Mouse (Mus musculus) cerebral cortex, adult 2 months (tissue): ENCODE results near the gene Csl.

Source experiments
- WGBS: fragments of 180-500 bp; shearing (Covaris S2); methylation state at CpG from one replicate; pipeline ENCODE4 v1.1.7; 2018; 5-methylcytosine and 5-hydroxymethylcytosine counted together

The Csl gene

GRCm38 (mm10) chr10:99759558-99759957, at the start of gene Csl:
Csl (minus strand) TSS chr10:99759658.
- 93% methylated on average over 9 of the region's 9 CpGs for WGBS

GRCm38 (mm10) chr10:99789418-99789817, 30.0 kb upstream of the Csl start:
- 89% methylated on average over 2 of the region's 2 CpGs for WGBS

- 57% methylated on average over 12 of the region's 12 CpGs for WGBS
Observed at GRCm38 (mm10) chr10:99774228-99775120, 15.0 kb upstream of the Csl start.

DNA sequence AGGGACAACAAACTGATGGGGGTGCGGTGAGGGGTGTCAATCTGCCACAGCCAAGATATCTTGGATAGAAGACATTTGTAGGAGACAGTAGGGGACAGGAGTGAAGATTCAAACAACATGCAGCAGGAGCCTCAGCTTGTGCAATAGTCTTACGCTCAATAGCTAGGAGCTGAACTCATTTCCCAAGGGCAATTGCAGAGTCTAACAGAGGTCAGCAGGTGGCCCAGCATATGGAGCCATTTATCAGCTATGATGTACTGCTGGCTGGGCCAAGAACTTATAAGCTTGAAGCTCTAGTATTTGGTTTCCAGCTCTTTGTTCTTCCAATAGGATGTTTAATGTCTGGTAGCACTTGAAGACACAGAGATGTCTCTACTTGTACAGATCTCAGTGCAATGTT, 9.3 kb downstream of the Csl start:
- WGBS, result 95% methylated on average over 2 of the region's 2 CpGs

DNA sequence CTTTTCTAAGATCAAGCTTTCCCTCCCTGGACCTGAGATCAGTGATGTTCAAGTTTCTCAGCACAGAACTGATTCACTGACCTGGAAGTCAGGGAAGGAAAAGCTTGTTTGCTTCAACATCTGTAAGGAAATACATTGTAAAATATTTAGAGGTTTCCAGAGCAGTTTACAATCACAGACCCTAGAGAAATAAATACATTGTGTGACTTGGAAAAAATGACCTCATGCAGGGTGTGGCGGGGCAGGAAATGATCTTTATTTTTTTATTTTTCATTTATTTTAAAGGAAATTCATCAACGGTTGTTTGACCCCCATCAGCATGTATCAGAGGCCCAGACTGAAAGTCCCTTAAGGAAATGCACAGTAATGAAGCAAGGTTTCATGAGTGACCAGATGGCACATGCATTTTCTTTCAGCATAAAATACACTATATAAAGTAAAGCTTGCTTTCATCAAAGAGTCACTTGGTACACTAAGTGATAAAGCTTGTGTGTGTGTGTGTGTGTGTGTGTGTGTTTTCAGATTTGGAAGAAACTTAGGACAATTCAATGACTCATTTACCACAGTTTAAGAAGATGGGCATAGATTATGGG, 10.7 kb downstream of the Csl start:
- 73% methylated on average over 2 of the region's 2 CpGs for WGBS

DNA sequence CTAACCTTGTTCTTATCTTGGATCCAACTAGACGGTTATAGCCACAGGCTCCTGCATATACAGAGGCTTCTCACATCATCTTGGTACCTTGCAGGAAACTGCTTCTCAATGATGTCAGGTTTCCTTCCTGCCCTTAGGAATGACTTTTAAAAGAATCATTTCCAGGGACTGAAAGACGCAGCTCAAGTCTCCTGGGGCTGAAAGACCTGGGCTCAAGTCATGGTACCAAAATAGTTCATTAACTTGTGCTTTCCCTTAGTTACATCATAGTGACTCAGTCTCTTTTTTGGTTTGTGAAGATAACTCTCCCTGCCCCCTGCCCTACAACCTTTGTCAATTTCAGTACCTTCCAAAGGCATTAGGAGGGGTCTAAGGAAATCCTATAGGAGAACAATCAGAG, 11.4 kb downstream of the Csl start:
- WGBS, result 73% methylated on average over 2 of the region's 2 CpGs

DNA sequence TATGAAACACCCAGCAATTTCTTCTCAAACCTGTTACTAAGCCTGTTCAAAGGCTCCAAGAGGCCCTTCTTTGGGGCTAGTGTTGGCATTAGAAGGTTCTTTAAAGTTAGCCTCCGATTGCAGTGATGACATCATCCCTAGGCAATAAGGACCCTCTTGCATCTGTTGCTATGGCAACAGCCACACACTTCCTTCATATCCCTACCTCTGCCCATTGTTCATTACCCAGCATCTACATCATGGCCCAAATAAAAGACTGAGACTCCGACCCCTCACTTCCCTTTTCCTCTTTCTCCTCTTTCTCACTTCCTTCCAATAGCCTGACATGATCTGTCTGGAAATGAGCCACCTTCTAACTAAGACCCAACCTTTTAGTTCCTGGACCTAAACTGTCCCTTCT, 46.3 kb downstream of the Csl start:
- WGBS, result 56% methylated on average over 2 of the region's 2 CpGs

- 76% methylated on average over 1 of the region's 1 CpGs for WGBS
Observed at GRCm38 (mm10) chr10:99711567-99711966, 47.9 kb downstream of the Csl start.
